Mouse (Mus musculus) lung, postnatal 36 days (tissue): Measurements from ENCODE around the gene Neurod2.

ENCODE experiments used
- DNase-seq: peaks from one replicate; pipeline ENCODE4 v3.0.0; 2022; ENCODE audit warnings: mixed read lengths

Neurod2 gene

DNA sequence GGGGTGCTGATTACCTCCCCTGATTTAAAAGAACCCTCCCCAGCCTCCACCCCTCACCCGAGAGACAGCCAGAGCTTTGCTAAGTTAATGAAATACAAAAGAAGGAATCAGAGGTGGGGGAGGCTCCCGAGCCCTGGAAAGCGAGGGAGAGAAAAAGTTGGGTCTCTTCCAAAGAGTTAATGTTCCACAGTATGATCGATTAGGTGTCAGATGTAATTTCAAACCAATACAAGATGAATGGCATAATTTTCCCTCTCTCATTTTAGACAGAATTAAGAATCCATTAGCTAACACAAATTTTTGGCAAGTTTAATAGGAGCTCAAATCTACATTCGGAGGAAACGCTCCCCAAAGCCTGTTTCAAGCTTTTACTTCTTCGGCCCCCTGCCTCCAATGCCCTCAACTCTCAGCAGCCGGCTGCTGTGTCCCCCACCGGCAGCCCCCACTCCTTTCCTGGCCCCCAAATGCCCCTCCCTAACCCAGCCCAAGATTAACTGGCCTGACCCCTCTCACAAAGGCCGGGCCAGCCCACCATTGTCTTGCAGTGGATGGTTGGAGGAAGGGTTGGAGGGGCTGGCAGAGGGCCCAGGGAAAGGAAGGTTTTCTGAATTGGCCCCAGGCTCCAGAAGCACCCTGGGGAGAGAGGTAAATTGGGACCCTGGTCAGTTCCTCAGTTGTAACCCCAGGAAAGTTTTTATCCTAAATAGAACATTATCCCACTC, 30.8 kb downstream of the Neurod2 start:
- peak; percentile 45 for DNase-seq

DNA sequence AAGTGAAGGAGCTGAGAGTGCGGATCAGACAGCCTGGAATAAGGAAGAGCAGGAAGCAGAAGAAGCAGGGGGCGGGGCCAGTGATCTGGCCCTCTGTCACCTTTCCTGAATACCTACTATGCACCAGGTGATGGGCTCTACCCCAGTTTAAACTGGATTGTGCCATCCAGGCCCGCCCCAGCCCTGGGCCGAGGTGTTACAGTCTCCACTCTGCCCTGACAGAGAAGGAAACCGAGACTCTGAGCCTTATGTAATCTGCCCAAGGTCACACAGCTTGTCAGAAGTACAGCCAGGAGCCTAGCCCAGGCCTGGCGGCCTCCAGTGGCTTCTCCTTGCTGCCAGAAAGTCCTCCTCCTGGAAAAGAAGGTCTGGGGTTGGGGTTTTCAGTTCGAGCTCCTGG, 31.7 kb downstream of the Neurod2 start:
- peak; percentile 11 for DNase-seq

DNA sequence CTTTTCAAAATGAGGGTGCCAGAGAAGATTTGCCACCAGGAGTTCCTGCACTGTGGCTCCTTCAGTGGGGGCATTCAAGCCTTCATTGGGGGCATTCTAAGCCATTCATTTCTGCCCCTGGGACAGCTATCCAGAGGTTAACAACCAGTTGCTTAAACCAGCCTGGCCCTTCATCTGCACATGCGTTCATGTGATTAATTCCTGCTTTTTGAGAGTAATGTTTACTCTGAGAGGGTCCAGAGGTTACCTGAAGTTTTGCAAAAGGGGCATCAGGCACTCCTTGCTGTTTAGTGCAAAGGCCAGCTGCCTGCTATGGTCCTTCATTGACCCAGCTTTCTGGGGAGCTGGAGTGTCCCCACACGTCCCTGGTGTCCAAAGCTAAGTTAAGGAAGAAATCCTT, 32.5 kb downstream of the Neurod2 start:
- DNase-seq, result no peak

DNA sequence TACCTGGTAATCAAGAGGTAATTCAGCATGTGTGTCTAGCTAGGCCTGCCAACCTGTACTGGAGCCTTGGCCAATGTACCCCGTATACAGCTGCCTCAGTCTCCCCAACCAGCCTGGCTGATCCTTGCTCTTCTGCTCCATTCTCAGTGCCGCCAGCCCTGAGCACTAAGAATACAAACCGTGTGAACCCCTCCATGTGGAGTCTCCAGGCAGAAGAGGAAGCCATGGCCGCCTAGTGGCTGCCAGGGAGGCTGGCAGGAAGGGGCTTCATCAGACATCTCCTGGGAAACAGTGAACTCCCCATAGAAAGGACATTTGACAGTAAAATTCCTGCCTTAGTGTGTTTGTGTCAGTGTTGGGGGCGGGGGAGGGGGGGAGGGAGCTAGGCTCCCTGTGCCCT, 33.2 kb downstream of the Neurod2 start:
- peak; percentile 12 for DNase-seq

DNA sequence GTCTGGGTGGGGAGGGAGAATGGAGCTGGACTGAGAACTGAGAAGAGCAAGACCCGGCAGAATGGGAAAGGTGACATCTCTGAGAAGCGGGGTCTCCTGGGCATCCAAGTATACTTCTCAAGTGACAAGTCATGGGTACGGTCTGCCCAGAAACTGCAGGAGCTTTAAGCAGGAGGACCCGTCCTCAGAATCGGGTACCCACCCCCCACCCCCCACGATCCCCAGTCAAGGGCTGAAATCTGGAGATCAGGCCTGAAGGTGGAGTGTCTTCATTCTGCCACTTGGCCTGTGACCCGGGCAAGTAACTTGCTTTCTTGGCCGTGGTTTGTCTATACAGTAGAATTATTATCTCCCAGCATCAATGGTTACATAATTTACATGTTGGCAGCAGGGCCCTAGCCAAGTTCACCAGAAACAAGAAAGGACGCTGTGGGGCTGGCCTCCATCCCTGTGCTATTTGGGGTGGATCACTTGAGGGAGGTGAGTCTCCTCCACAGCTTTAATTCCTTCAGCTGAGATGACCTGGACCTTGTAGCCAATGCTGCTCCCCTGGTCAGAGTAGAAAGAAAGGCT, 34.3 kb downstream of the Neurod2 start:
- no peak for DNase-seq

DNA sequence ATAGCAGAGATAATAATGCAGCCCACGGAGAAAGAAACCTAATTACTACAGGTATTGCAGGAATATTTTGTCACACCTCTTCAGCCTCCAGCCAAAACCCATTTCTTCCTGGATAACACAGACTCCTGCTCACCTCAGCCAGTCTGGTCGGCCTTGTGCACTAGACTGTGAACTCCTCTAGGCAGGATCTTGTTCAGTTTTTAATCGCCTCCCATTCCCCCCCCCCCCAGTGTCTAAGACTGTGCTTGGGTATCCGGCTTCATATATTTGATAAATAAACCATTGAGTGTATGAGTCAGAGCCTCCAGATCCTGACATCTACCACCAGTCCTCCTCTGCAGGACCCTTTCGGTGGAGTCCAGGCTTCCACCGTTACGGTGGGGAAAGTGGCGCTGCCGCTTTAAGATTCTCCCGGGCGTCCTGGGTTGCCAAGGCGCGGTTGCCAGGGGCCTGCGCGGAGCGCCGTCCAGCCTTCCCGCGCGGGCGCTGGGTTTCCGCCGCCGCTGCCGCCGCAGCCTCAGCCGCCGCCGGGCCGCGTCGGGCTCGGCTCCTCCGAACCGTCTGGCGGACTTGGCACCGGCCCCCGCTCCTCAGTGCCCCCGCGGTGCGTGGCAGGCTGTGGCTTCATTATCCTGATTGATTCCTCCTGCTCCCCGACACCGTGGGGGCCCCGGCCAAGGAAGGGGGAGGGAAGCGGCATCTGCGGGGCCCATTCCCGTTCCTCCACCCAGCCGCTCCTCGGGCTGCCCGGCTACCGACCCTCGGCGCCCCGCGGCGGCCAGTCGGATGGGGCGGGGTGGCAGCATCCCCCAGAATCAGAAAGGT, 35.0 kb downstream of the Neurod2 start:
- DNase-seq, result peak; percentile 57

DNA sequence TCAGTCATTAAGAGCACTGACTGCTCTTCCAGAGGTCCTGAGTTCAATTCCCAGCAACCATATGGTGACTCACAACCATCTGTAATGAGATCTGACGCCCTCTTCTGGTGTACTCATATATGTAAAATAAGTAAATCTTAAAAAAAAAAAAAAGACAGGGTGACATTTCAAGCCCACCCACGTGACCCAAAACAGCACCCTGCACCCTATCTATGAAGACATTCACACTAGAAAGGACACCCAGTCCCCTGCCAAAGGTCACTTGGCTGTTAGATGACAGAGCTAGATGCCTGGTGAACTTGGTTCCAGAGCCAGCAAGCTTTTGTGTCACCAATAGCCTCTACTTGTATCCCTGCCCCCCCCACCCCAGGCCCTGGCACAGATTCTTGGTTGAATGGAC, 36.4 kb downstream of the Neurod2 start:
- DNase-seq, result no peak

DNA sequence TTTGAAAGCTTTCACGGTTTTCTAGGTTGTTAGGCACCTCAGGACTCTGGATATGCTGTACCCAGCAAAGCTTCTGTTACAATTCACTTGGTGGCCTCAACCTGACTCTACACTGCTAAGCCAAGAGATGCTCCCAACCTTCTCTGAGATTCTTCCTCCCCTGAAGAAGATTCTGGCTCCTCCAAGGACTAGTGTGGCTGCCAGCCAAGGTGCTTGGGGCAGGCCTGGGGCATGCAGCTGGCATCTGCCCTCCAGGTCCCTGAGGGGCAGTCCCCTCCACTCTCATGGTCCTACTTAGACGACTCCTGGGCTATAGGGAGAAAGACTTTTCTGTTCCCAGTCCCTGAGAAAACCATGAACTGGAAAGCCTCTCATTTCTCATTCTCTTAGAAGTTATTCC, 38.5 kb downstream of the Neurod2 start:
- DNase-seq, result no peak

DNA sequence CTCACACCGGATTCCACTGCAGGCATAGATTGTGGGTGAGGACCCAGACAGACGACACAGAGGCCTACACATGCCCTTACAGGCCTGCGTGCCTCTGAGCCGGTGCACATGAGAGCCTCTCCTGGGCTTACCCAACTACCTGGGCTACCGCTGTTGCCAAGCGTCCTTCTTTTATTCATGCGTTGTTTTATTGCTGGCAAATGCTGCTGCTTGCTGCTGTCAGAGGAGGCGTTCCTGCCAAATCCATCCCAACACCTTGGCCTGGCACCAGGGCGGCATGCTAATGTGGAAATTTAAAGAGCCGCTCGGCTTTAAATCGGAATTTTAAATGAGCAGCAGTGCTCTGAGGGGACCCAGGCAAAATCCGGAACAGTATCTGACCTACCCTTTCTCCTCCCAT, 39.6 kb downstream of the Neurod2 start:
- DNase-seq, result no peak

DNA sequence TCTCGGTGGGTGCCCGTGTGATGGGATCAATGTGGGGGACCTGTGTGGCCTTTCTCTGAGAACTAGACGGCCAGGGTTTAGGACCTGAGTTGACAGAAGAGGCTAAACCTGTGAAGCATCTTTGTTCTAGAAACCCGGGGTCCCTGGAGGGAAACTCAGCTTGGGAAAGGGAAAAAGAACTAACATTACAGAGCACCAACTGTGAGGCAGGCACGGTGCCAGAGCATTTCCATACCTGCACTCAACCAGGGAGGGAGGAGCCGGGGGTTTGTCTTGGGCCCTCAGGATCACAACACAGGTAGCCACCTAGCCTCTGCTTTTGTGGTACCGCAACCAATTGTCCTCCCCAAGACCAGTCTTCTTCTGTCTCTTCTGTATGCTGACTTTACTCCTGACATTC, 41.5 kb downstream of the Neurod2 start:
- DNase-seq, result no peak

DNA sequence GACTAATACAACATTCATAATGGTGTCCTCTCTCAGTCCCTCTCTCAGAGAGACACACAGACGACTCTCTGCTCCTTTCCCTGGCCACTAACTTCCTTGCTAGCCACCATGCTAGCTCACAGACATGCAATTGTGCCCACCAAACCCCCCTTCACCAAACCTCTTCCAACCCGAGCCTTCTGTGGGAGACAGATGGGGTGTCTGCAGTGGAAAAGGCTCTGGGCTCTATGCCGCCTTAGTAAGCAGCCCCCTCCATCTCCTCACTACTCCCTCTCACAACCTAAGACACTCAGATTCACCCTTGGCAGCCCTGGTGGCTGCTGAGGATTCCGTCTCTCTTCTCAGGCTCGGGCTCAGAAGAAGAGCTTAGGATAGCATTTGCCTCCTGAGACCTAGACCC, 41.9 kb downstream of the Neurod2 start:
- DNase-seq, result no peak

DNA sequence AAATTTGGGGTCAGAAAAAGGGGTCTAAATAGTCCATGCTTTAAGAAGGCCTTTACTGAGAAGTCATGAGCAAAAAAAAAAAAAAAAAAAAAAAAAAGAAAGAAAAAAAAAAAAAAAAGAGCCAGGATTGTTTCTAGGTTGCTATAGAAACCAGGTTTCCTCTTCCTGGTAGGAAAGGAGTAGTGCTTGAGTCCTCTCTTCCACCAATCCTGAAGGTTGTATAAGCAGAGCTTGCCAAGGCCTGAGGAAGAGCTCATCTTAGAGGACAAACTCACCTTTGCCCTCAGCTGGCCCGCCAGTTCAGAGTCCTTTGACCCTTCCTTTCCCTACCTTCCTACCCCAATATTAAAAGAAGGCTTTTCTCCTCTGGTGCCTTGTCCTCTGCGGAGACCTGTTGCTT, 44.1 kb downstream of the Neurod2 start:
- DNase-seq, result no peak

DNA sequence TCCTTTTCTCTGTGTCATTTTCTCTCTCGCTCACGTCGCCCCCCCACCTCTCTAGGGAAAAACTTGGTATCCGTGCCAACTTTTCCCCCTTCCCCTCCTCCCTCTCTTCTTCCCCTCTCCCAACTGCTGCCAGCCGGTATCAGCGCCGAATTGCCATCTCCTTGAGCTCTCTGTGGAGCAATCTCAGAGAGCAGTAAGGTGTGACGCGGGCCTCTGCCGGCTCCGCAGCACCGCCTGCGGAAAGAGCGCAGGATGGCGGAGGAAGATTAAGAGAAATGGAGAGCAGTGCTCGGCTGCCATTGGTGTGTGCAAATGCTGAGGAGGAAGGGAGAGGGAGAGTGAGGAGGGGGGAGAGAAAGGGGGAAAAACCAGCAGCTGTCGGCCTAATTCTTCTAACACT, 45.2 kb downstream of the Neurod2 start:
- DNase-seq, result no peak

DNA sequence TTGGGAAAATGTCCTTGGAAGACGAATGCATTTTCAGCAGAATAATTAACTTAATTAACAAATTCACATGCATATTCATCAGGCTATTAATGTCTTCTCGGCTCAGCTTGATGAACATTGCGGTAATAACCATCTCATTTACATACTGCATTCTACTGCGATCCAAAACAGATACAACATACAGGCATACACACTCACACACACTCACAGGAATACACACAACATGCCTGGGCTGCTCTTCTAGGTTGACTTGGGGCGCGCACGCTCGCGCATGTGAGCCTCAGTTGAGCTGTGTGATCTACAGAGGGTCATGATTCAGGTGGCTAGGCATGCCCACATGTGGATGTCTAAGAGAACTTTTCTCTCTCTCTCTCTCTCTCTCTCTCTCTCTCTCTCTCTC, 45.7 kb downstream of the Neurod2 start:
- no peak for DNase-seq
